Mouse (Mus musculus): ENCODE data around the gene Hcfc1.

DNA sequence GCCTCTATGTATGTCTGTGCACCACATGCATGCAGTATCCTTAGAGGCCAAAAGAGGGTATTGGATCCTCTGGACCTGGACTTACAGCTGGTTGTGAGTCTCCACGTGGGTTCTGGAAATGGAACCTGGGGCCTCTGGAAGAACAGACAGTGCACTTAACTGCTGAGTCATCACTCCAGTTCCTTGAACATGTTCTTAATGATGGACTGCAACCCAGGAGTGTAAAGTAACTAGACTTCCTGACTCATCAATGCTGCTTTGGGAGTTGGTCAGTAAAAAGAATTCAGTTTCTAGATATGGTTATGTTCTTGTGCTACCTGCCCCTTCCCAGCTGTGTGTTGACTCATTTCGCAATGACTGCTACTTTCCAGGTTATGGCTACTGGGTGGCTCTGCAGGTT is 34.3 kb downstream of the Hcfc1 start:
- TF ChIP-seq POLR2A (IDR thresholded peaks at IDR 0.05; ENCODE audit: extremely low read depth, insufficient read depth, low read length): no peak
- no peak for TF ChIP-seq CTCF (IDR thresholded peaks at IDR 0.05; ENCODE audit: extremely low read depth, insufficient read depth, low read length)
